Mouse (Mus musculus) kidney, postnatal 0 days (tissue): ENCODE results near the gene Qrfp. TPM values are rescaled to one million over a fixed set of nuclear protein-coding genes. Genes with fewer than 3 reads are reported as not detected.
A peak's percentile ranks its signal among the peaks of the same experiment; 100 is the strongest.

ENCODE experiments used
- ATAC-seq: fragments of 200-750 bp; cut with Nextera tagmentation; replicated peaks from 2 replicates; pipeline ENCODE4 v1.8.0; 2017; ENCODE audit warnings: low read depth, moderate number of reproducible peaks, moderate TSS enrichment, moderate library complexity; ENCODE audit not compliant: low FRiP score
- DNase-seq: peaks from one replicate; pipeline ENCODE4 v3.0.0-alpha.2; 2016; ENCODE audit warnings: low spot score
- H3K27ac ChIP-seq: fragments of 300-500 bp; sonication (generic); 2 replicates; pipeline ENCODE4 v1.5.1; 2014; ENCODE audit warnings: mild to moderate bottlenecking
- H3K27me3 ChIP-seq: fragments of 300-500 bp; sonication (generic); 2 replicates; pipeline ENCODE4 v1.6.1; 2014; ENCODE audit warnings: low read length, mixed read lengths; ENCODE audit not compliant: insufficient read depth
- H3K36me3 ChIP-seq: fragments of 300-500 bp; sonication (generic); 2 replicates; pipeline ENCODE4 v1.6.1; 2014; ENCODE audit warnings: low read length, mixed read lengths; ENCODE audit not compliant: insufficient read depth
- H3K4me1 ChIP-seq: fragments of 300-500 bp; sonication (generic); replicated peaks from 2 replicates; pipeline ENCODE4 v1.6.1; 2014; ENCODE audit warnings: antibody characterized with exemption, low read length, mixed read lengths; ENCODE audit not compliant: insufficient read depth
- H3K4me2 ChIP-seq: fragments of 300-500 bp; sonication (generic); 2 replicates; pipeline ENCODE4 v1.6.1; 2014; ENCODE audit warnings: mild to moderate bottlenecking, low read length, moderate library complexity, mixed read lengths
- H3K4me3 ChIP-seq: fragments of 300-500 bp; sonication (generic); replicated peaks from 2 replicates; pipeline ENCODE4 v1.5.1; 2014; ENCODE audit warnings: low read depth, low read length
- H3K9ac ChIP-seq: fragments of 300-500 bp; sonication (generic); 2 replicates; pipeline ENCODE4 v1.6.1; 2014; ENCODE audit warnings: low read depth, low read length
- H3K9me3 ChIP-seq: fragments of 300-500 bp; sonication (generic); replicated peaks from 2 replicates; pipeline ENCODE4 v1.6.1; 2016; ENCODE audit warnings: low read length, inconsistent platforms, mixed read lengths
- CTCF ChIP-seq: IDR thresholded peaks from 2 replicates; pipeline ENCODE4 v1.5.1; 2016; ENCODE audit warnings: antibody characterized with exemption, low read depth, mild to moderate bottlenecking, moderate library complexity
- WGBS: fragments of 180-500 bp; shearing (Covaris S2); extraction: QIAGEN DNeasy Blood & Tissue Kit; methylation state at CpG from one replicate; pipeline ENCODE4 v1.1.7; 2014; 5-methylcytosine and 5-hydroxymethylcytosine counted together
- polyA plus RNA-seq: library from polyadenylated mRNA; unstranded; fragments of >200 nt; fragmentation: Nextera tagmentation; extraction: Ambion mirVana; gene quantifications from 2 replicates; pipeline ENCODE4 v1.2.1, GENCODE M21; 2015

The Qrfp gene
- 0.08 TPM in 2 replicates for polyA plus RNA-seq

DNA sequence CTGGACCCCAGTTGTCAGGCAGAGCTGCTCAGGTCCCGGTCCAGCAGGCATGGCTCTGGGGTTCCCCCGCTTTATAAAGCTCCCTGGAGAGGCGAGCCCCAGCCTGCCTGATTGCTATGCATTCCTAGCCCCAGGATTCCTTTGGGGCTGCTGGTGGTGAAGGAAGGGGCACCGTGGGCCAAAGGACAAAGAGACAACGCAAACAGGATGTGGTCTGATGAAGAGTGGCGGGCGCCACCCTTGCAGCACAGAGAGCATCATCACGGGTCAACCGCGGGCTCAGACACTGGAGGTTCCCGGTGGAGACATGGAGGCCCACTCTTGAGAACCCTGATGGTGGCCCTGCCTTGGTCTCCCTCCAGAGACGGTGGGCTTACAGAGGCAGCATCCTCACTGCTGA is at the start of gene Qrfp:
Qrfp (minus strand) TSS at position 137 of the 400 bp plus-strand sequence.
- no peak for DNase-seq
- H3K27me3 ChIP-seq, result no peaks in the 10 kb centered on the region
- H3K36me3 ChIP-seq, result 0 out of 2 replicates have a peak, but pooled peaks cover 4% of the 10 kb centered on the region
- H3K4me2 ChIP-seq, result no peak within 1 kb of the TSS
- H3K4me3 ChIP-seq, result no peak within 1 kb of the TSS
- ATAC-seq, result no peak
- no peak for TF ChIP-seq CTCF
- no peak within 1 kb of the TSS for H3K9ac ChIP-seq
- WGBS, result 50% methylated on average over 12 of the region's 12 CpGs
- no peak within 1 kb of the TSS for H3K27ac ChIP-seq
- peaks cover 12% of the 10 kb centered on the region for H3K4me1 ChIP-seq
- no peaks in the 10 kb centered on the region for H3K9me3 ChIP-seq

DNA sequence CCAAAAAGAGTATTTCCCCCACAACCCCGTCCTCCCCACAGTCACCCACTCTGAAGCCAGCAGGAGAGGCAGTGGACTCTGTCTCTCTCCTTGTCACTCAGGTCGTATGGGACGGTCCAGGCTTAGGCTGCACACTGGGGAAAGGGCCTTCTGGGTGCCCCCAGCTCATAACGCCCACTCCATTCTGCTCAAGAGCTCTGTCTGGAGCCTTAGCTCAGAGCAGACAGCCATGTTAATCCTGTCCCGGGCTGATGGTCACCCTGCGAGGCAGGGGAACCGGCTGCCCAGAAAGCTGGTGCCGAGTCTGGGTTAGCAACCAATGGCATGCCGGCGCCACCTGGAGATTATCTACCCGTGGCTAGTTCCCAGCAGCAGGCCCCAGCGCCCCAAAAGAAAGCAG is 48.1 kb upstream of the Qrfp start:
- Histone ChIP-seq H3K4me3 (no peak overlapping the region), H3K27me3 (no peaks in the 10 kb centered on the region), H3K4me2 (no peak overlapping the region), H3K9ac (no peak overlapping the region), H3K36me3 (no peaks in the 10 kb centered on the region), H3K27ac (no peak overlapping the region), H3K9me3 (no peaks in the 10 kb centered on the region), H3K4me1 (0 out of 2 replicates have a peak, but pooled peaks cover 4% of the 10 kb centered on the region)
- WGBS, result 33% methylated on average over 12 of the region's 12 CpGs
- DNase-seq (no peak), ATAC-seq (no peak)
- TF ChIP-seq CTCF, result no peak

DNA sequence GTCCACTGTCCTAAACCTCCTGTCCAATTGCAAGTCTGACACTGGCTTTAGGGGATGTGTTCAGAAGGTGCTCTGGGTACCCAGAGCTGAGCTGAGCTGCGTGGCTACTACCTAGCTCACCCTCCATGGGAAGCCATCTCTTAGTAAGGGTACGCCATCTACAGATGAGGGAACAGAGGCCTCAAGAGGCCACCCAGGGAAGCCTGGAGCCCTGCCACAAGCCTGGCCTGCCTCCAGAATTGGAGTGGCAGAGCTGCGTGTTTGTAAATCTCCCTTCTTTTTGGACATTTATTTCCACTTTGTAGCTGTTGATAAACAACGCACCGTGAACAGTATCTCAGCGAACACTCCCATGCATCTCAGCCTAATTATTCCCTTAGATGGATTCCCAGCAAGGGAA is 46.8 kb upstream of the Qrfp start:
- no peak for TF ChIP-seq CTCF
- no peak for ATAC-seq
- no peak overlapping the region for H3K4me3 ChIP-seq

GRCm38 (mm10) chr2:31855991-31856390 is 45.6 kb upstream of the Qrfp start:
- no peak for TF ChIP-seq CTCF
- no peak overlapping the region for H3K27ac ChIP-seq
- ATAC-seq, result no peak
- H3K9ac ChIP-seq, result no peak overlapping the region
- H3K36me3 ChIP-seq, result no peaks in the 10 kb centered on the region
- DNase-seq, result no peak
- WGBS, result 70% methylated on average over 8 of the region's 8 CpGs
- H3K4me3 ChIP-seq, result no peak overlapping the region
- H3K4me1 ChIP-seq, result 0 out of 2 replicates have a peak, but pooled peaks cover 4% of the 10 kb centered on the region
- no peaks in the 10 kb centered on the region for H3K9me3 ChIP-seq
- H3K4me2 ChIP-seq, result no peak overlapping the region
- H3K27me3 ChIP-seq, result no peaks in the 10 kb centered on the region

More for the DNA sequence above, 46.8 kb upstream of the Qrfp start:
- Histone ChIP-seq H3K4me1 (0 out of 2 replicates have a peak, but pooled peaks cover 4% of the 10 kb centered on the region), H3K4me2 (no peak overlapping the region), H3K9ac (no peak overlapping the region), H3K27ac (no peak overlapping the region), H3K36me3 (no peaks in the 10 kb centered on the region), H3K9me3 (no peaks in the 10 kb centered on the region), H3K27me3 (no peaks in the 10 kb centered on the region)
- no peak for DNase-seq
- 66% methylated on average over 6 of the region's 6 CpGs for WGBS

- WGBS, result 28% methylated on average over 12 of the region's 12 CpGs
- no peaks in the 10 kb centered on the region for H3K9me3 ChIP-seq
- peaks cover 19% of the 10 kb centered on the region for H3K4me1 ChIP-seq
- no peak overlapping the region for H3K4me3 ChIP-seq
- H3K27me3 ChIP-seq, result peaks cover 19% of the 10 kb centered on the region
- H3K27ac ChIP-seq, result no peak overlapping the region
- no peak for ATAC-seq
- no peak for TF ChIP-seq CTCF
- no peak overlapping the region for H3K4me2 ChIP-seq
- no peak overlapping the region for H3K9ac ChIP-seq
- H3K36me3 ChIP-seq, result no peaks in the 10 kb centered on the region
- no peak for DNase-seq
Measured at GRCm38 (mm10) chr2:31850141-31850540, 39.8 kb upstream of the Qrfp start.

DNA sequence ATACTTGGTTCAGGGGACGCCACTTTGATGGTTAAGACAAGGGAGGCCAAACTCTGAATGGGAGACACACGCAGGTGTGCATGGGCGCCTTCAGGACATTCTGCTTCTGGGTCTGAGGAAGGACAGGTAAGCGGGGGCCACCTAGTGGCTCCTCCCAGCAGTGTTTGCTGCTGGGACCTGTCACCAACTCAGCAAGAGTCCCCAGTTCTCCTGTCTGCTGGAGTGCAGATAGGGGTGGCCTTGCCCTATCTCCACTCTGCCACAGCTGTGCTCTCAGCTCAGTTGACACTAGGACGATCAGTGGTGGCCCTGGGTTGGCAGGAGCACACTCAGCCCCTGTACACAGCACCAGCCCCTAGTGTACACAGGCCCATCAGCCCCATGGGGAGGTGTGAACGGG is 37.5 kb upstream of the Qrfp start:
- Histone ChIP-seq H3K4me2 (no peak overlapping the region), H3K9ac (no peak overlapping the region), H3K27me3 (peaks cover 24% of the 10 kb centered on the region), H3K4me1 (peaks cover 15% of the 10 kb centered on the region), H3K27ac (no peak overlapping the region), H3K4me3 (no peak overlapping the region), H3K36me3 (no peaks in the 10 kb centered on the region), H3K9me3 (no peaks in the 10 kb centered on the region)
- DNase-seq (peak; percentile 46), ATAC-seq (0 out of 2 replicates have a peak, but pooled peaks have one; percentile 26)
- peak; percentile 71 for TF ChIP-seq CTCF
- WGBS, result 25% methylated on average over 6 of the region's 6 CpGs
